In genomic region chr4:124695786-124696516, GRCm38 (mm10) we compare ENCODE assay signal across 10 mouse cellular contexts. TPM values are rescaled to one million over a fixed set of nuclear protein-coding genes. Genes with fewer than 3 reads are reported as not detected.
DNase-seq lines count a peak whose midpoint lies in the region; ATAC-seq lines count a peak whose summit lies in the region.
"Had no signal": no experiment of that assay in that cellular context is flagged by ENCODE, and none has a peak within 500 bp of the region (broad histone marks: within the 10 kb centered on the region; RNA-seq: fewer than 3 reads in every experiment).

No protein-coding gene starts in this region.

- peak; percentile 75 for DNase-seq in kidney, adult 11 months
- DNase-seq in kidney, postnatal 4 days: no peak
- DNase-seq in thymus, postnatal 36 days: peak; percentile 23 to 37
- no peak for DNase-seq in adrenal gland, postnatal 25 days
- DNase-seq in urinary bladder, adult 18-20 months (ENCODE audit: low spot score in 2 of 2): no peak
- no peak for DNase-seq in ovary, postnatal 10 days (ENCODE audit: low spot score)

- no peaks in the 10 kb centered on the region for H3K9me3 ChIP-seq in embryonic facial prominence, embryonic 13.5 days
- H3K9me3 ChIP-seq in limb, embryonic 13.5 days: no peaks in the 10 kb centered on the region
- H3K9me3 ChIP-seq: neural tube, embryonic 13.5 days had no signal

- 0 out of 2 replicates have a peak overlapping the region, but pooled peaks have one; percentile 32 for H3K9ac ChIP-seq in embryonic facial prominence, embryonic 13.5 days
- H3K9ac ChIP-seq in limb, embryonic 13.5 days: no peak overlapping the region
- H3K9ac ChIP-seq: hindbrain, embryonic 14.5 days; neural tube, embryonic 13.5 days had no signal

- H3K27me3 ChIP-seq in embryonic facial prominence, embryonic 13.5 days: peaks cover 4% of the 10 kb centered on the region; the same call in 1 of the 2 replicates
- 0 out of 2 replicates have a peak, but pooled peaks cover 3% of the 10 kb centered on the region for H3K27me3 ChIP-seq in limb, embryonic 13.5 days

- ATAC-seq in embryonic facial prominence, embryonic 13.5 days (ENCODE audit: insufficient number of reproducible peaks, insufficient read depth, low FRiP score, low TSS enrichment, low read depth): no peak
- no peak for ATAC-seq in limb, embryonic 13.5 days (ENCODE audit: low FRiP score, low read depth)

- peak overlapping the region; percentile 37 for H3K4me2 ChIP-seq in embryonic facial prominence, embryonic 13.5 days
- peak overlapping the region; percentile 45 for H3K4me2 ChIP-seq in limb, embryonic 13.5 days (replicated peaks)
- H3K4me2 ChIP-seq: hindbrain, embryonic 14.5 days; neural tube, embryonic 13.5 days had no signal

- H3K4me1 ChIP-seq in embryonic facial prominence, embryonic 13.5 days: peaks cover 35% of the 10 kb centered on the region
- peaks cover 34% of the 10 kb centered on the region for H3K4me1 ChIP-seq in limb, embryonic 13.5 days

- 0 out of 2 replicates have a peak overlapping the region, but pooled peaks have one; percentile 33 for H3K27ac ChIP-seq in embryonic facial prominence, embryonic 13.5 days
- 0 out of 2 replicates have a peak overlapping the region, but pooled peaks have one; percentile 6 for H3K27ac ChIP-seq in limb, embryonic 13.5 days
- H3K27ac ChIP-seq: hindbrain, embryonic 14.5 days; neural tube, embryonic 13.5 days had no signal

- H3K4me3 ChIP-seq in embryonic facial prominence, embryonic 13.5 days: peak overlapping the region; percentile 0; the same call in 1 of the 2 replicates
- H3K4me3 ChIP-seq in limb, embryonic 13.5 days: peak overlapping the region; percentile 2; the same call in 1 of the 2 replicates
- H3K4me3 ChIP-seq: neural tube, embryonic 13.5 days had no signal

- 11% methylated on average over 18 of the region's 18 CpGs for WGBS in embryonic facial prominence, embryonic 13.5 days
- 9% methylated on average over 18 of the region's 18 CpGs for WGBS in limb, embryonic 13.5 days

- H3K36me3 ChIP-seq in embryonic facial prominence, embryonic 13.5 days: no peaks in the 10 kb centered on the region
- H3K36me3 ChIP-seq in limb, embryonic 13.5 days: 0 out of 2 replicates have a peak, but pooled peaks cover 2% of the 10 kb centered on the region
- H3K36me3 ChIP-seq: neural tube, embryonic 13.5 days had no signal

RNA-seq across cellular contexts. Expression of gene Utp11, which starts 2.6 kb away (rescaled TPM):
- polyA plus RNA-seq in embryonic facial prominence, embryonic 13.5 days (2015; fragmentation: Nextera tagmentation; extraction: Ambion mirVana): 84.7 and 92.2 TPM in 2 replicates
- 84.4 and 87.9 TPM in 2 replicates for polyA plus RNA-seq in limb, embryonic 13.5 days (2015; fragmentation: Nextera tagmentation; extraction: Ambion mirVana)
- total RNA-seq in adrenal gland, postnatal 25 days (2021): 38.1 and 43.0 TPM in 2 replicates

RNA-seq across cellular contexts. Expression of gene Fhl3, which starts 4.5 kb away (rescaled TPM):
- 17.0 and 19.5 TPM in 2 replicates for polyA plus RNA-seq in embryonic facial prominence, embryonic 13.5 days (2015; fragmentation: Nextera tagmentation; extraction: Ambion mirVana)
- 19.9 and 23.8 TPM in 2 replicates for polyA plus RNA-seq in limb, embryonic 13.5 days (2015; fragmentation: Nextera tagmentation; extraction: Ambion mirVana)
- 6.7 and 8.7 TPM in 2 replicates for total RNA-seq in adrenal gland, postnatal 25 days (2021)

RNA-seq across cellular contexts. Expression of gene Sf3a3, which starts 18.6 kb away (rescaled TPM):
- 177 and 186 TPM in 2 replicates for polyA plus RNA-seq in embryonic facial prominence, embryonic 13.5 days (2015; fragmentation: Nextera tagmentation; extraction: Ambion mirVana)
- polyA plus RNA-seq in limb, embryonic 13.5 days (2015; fragmentation: Nextera tagmentation; extraction: Ambion mirVana): 180 and 188 TPM in 2 replicates
- total RNA-seq in adrenal gland, postnatal 25 days (2021): 40.2 and 46.8 TPM in 2 replicates

RNA-seq across cellular contexts. Expression of gene Pou3f1, which starts 39.3 kb away (rescaled TPM):
- polyA plus RNA-seq in embryonic facial prominence, embryonic 13.5 days (2015; fragmentation: Nextera tagmentation; extraction: Ambion mirVana): 2.3 and 2.4 TPM in 2 replicates
- 0.75 and 0.99 TPM in 2 replicates for polyA plus RNA-seq in limb, embryonic 13.5 days (2015; fragmentation: Nextera tagmentation; extraction: Ambion mirVana)
- not detected in 2 replicates for total RNA-seq in adrenal gland, postnatal 25 days (2021)

RNA-seq across cellular contexts. Expression of gene Inpp5b, which starts 45.7 kb away (rescaled TPM):
- polyA plus RNA-seq in embryonic facial prominence, embryonic 13.5 days (2015; fragmentation: Nextera tagmentation; extraction: Ambion mirVana): 25.2 and 26.4 TPM in 2 replicates
- 24.6 and 25.2 TPM in 2 replicates for polyA plus RNA-seq in limb, embryonic 13.5 days (2015; fragmentation: Nextera tagmentation; extraction: Ambion mirVana)
- 20.9 and 24.8 TPM in 2 replicates for total RNA-seq in adrenal gland, postnatal 25 days (2021)

Comparison
In these comparisons a context has a peak if more than half of its experiments do, and no peak if none do; other contexts are left out.
1. DNase-seq: peak in kidney, adult 11 months (single experiment) and thymus, postnatal 36 days (2 of 2); none in kidney, postnatal 4 days (0 of 2), adrenal gland, postnatal 25 days (single experiment), urinary bladder, adult 18-20 months (0 of 2) and ovary, postnatal 10 days (single experiment).